Mouse (Mus musculus): ENCODE measurements around the gene Zbed6.
"Not testable (repeated sequence)": the region's sequence is repeated elsewhere in the genome, so short reads cannot be mapped to it uniquely, and the experiment has no call there.

Zbed6 gene

DNA sequence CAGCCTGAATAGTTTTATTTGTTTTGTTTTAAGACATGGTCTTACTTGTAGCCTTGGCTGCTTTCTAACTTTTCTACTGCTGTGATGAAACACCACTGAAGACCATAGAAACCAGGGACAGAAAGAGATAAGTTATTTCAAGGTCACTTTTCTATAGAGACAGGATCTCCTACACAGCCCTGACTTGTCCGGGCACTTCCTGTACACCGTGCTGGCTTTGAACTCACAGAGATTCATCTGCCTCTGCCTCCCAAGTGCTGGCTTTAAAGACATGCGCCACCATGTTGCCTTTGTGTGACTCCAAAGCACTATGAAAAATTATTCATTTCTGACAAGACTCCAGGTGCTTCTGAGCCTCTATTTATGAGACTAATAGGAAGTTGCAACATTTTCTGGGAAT lies 10.6 kb upstream of the Zbed6 start:
- H3K27me3 ChIP-seq (ENCODE audit: control insufficient read depth, insufficient read depth, low read length, poor library complexity, severe bottlenecking): no peaks in the 10 kb centered on the region
- no peaks in the 10 kb centered on the region for H3K36me3 ChIP-seq (ENCODE audit: control insufficient read depth, insufficient read depth, low read length, poor library complexity, severe bottlenecking)
- DNase-seq (ENCODE audit: low read depth, low spot score): no peak

GRCm38 (mm10) chr1:133670776-133671175 lies 10.1 kb upstream of the Zbed6 start:
- Histone ChIP-seq H3K27me3 (ENCODE audit: control insufficient read depth, insufficient read depth, low read length, poor library complexity, severe bottlenecking) (no peaks in the 10 kb centered on the region), H3K36me3 (ENCODE audit: control insufficient read depth, insufficient read depth, low read length, poor library complexity, severe bottlenecking) (no peaks in the 10 kb centered on the region)
- no peak for DNase-seq (ENCODE audit: low read depth, low spot score)

DNA sequence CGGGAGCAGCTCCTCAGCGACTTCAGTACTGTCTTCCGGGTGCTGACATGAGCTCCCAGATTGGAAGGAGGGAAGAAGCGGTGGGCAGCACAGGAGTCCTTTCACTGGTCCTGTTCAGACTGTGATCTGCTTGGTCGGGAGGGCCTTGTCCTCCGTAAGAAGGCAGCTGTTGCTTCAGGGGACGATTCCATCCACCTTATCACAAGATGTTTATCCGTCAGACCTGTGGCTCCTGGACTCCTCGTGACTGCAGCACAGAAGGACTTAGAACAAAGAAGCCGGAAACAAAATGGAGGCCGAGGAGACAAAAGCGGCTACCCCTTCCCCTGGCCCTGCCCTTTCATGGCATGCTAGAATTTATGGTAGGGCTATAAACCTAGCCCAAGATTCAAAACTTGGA lies 9.5 kb upstream of the Zbed6 start:
- Histone ChIP-seq H3K27me3 (ENCODE audit: control insufficient read depth, insufficient read depth, low read length, poor library complexity, severe bottlenecking) (no peaks in the 10 kb centered on the region), H3K36me3 (ENCODE audit: control insufficient read depth, insufficient read depth, low read length, poor library complexity, severe bottlenecking) (no peaks in the 10 kb centered on the region)
- DNase-seq (ENCODE audit: low read depth, low spot score): no peak

DNA sequence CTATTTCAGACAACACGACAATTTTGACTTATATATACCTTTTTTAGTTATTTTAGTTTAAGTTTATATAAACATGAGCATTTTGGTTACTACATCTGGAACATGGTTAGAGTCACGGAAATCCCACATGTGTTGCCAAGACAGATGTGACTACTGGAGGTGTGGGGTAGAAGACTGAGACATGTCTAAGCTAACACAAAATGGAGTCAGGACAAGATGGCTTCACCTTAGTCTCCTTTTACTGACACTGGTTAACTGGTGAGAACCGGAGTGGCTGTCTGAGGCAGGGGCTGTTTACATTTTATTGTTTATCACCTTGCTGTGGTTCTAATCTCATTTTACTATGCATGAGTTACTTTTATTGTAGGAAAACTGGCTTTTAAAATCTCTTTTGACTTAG lies 7.9 kb upstream of the Zbed6 start:
- DNase-seq (ENCODE audit: low read depth, low spot score): no peak
- no peaks in the 10 kb centered on the region for H3K36me3 ChIP-seq (ENCODE audit: control insufficient read depth, insufficient read depth, low read length, poor library complexity, severe bottlenecking)
- H3K27me3 ChIP-seq (ENCODE audit: control insufficient read depth, insufficient read depth, low read length, poor library complexity, severe bottlenecking): no peaks in the 10 kb centered on the region

DNA sequence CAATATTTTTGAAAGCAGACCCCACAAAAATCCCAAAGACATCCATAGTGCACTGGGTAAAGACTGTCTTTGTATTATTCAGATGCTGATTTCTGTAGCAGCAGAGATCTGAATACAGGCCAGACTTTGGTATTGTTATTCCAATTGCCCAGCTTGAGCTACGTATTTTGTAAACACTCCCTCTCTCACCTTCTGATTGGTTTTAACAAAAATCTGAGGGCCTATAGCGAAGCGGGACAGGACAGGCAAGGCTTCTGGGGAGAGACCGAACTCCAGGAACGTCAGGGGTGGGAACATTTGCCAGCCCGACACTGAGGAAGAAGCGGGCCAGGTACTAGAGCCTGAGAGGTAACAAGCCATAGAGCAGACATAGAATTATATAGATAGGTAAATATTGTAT lies 7.0 kb upstream of the Zbed6 start:
- Histone ChIP-seq H3K27me3 (ENCODE audit: control insufficient read depth, insufficient read depth, low read length, poor library complexity, severe bottlenecking) (no peaks in the 10 kb centered on the region), H3K36me3 (ENCODE audit: control insufficient read depth, insufficient read depth, low read length, poor library complexity, severe bottlenecking) (no peaks in the 10 kb centered on the region)
- DNase-seq (ENCODE audit: low read depth, low spot score): no peak

GRCm38 (mm10) chr1:133665713-133666112 lies 5.0 kb upstream of the Zbed6 start:
- not testable (repeated sequence) for H3K27me3 ChIP-seq (ENCODE audit: control insufficient read depth, insufficient read depth, low read length, poor library complexity, severe bottlenecking)

GRCm38 (mm10) chr1:133664203-133664970 lies 3.7 kb upstream of the Zbed6 start:
- no peak for DNase-seq (ENCODE audit: low read depth, low spot score)
- no peaks in the 10 kb centered on the region for H3K36me3 ChIP-seq (ENCODE audit: control insufficient read depth, insufficient read depth, low read length, poor library complexity, severe bottlenecking)
- H3K27me3 ChIP-seq (ENCODE audit: control insufficient read depth, insufficient read depth, low read length, poor library complexity, severe bottlenecking): no peaks in the 10 kb centered on the region

More at GRCm38 (mm10) chr1:133665713-133666112, 5.0 kb upstream of the Zbed6 start:
- not testable (repeated sequence) for H3K36me3 ChIP-seq (ENCODE audit: control insufficient read depth, insufficient read depth, low read length, poor library complexity, severe bottlenecking); DNase-seq (ENCODE audit: low read depth, low spot score)

DNA sequence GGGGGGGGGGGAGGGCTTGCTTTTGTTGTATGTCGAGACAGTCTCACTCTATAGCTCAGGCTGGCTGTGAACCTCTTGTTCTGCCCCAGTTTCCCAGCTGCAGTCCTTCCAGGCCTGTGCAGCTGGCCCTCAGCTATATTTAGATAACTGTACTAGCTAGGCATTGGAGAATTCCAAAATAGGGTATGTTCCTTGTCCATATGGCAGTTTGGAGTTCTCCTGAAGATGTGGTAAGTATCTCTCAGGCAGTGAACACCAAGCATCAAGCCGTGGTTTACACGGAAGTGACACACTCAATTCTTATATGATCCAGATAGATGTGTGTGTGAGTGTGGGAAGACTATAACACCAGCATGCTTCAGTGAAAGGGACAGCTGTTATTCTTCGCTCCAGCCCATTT lies 2.7 kb upstream of the Zbed6 start:
- no peak for DNase-seq (ENCODE audit: low read depth, low spot score)
- no peaks in the 10 kb centered on the region for H3K36me3 ChIP-seq (ENCODE audit: control insufficient read depth, insufficient read depth, low read length, poor library complexity, severe bottlenecking)

DNA sequence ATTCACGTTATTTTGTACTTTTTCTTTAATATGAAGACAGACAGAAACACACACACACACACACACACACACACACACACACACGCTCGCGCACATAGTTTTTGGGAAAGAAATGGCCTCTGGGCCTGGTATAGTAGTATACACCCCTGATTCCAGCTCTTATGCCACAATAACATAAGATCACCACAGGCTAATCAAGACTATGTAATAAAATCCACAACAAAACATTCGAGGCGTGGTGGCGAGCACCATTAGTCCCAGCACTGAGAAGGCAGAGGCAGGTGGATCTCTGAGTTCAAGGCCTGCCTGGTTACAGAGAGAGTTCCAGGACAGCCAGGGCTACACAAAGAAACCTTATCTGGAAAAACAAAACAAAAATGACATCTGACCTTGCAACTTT lies 2.3 kb upstream of the Zbed6 start:
- no peaks in the 10 kb centered on the region for H3K27me3 ChIP-seq (ENCODE audit: control insufficient read depth, insufficient read depth, low read length, poor library complexity, severe bottlenecking)
- no peak for DNase-seq (ENCODE audit: low read depth, low spot score)
- H3K36me3 ChIP-seq (ENCODE audit: control insufficient read depth, insufficient read depth, low read length, poor library complexity, severe bottlenecking): no peaks in the 10 kb centered on the region

More for the DNA sequence above, 2.7 kb upstream of the Zbed6 start:
- H3K27me3 ChIP-seq (ENCODE audit: control insufficient read depth, insufficient read depth, low read length, poor library complexity, severe bottlenecking): no peaks in the 10 kb centered on the region

DNA sequence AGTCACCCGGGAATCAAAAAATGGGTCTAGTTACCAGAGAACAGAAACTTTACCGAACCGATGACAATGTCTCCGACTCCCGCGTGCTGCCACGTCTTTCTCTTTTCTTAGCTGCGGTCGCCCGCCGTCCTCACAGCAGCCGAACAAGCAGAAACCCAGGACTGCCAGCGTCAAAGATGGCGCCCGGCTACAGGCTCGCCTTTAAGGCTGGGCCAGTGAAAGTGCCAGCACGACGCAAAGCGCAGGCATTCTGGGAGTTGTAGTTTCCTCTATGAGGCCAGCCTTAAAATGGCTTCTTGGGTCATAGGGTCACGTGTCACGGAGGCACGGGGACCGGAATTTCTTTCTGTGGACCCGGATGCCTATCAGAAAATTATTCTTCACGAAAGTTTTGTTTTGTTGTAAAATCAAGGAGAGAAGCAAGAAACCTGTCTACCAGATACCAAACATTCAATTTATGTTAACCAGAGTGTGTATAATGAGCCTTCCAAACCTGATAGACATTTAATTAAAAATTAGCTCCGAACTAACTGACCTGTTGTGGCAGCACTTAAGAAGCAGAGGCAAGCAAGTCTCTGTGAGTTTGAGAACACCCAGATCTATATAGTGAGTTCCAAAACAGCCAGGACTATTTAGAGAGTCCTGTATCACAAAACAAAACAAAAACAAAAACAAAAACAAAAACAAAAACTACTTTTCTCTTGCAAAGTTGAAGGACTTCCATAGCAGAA lies 683 bp upstream of the Zbed6 start, which contains the start of gene Gm38394:
TSS of gene Gm38394 (minus strand) at position 116 of the 731 bp plus-strand sequence.
- H3K27me3 ChIP-seq (ENCODE audit: control insufficient read depth, insufficient read depth, low read length, poor library complexity, severe bottlenecking): no peaks in the 10 kb centered on the region
- no peaks in the 10 kb centered on the region for H3K36me3 ChIP-seq (ENCODE audit: control insufficient read depth, insufficient read depth, low read length, poor library complexity, severe bottlenecking)
- DNase-seq (ENCODE audit: low read depth, low spot score): peak; percentile 96

DNA sequence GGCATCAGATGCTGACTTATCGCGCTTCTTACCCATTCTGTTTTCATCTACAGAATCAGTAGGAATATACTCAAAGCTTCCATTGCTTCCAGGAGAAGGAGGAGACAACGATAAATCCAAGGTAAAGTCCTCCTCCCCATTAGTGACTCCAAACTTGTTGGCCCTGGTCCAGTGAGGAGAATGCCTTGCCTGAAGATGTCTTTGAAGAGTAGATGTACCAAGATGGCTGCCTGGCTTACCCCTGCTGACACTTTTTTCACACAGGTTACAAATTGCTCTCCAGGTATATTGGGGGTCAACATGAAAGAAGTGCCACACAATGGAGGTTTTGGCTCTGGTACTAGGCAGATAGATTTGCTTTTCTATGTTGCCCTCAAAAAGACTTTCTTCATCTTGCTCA lies 1.8 kb downstream of the Zbed6 start:
- no peak for DNase-seq (ENCODE audit: low read depth, low spot score)
- no peaks in the 10 kb centered on the region for H3K36me3 ChIP-seq (ENCODE audit: control insufficient read depth, insufficient read depth, low read length, poor library complexity, severe bottlenecking)
- no peaks in the 10 kb centered on the region for H3K27me3 ChIP-seq (ENCODE audit: control insufficient read depth, insufficient read depth, low read length, poor library complexity, severe bottlenecking)

DNA sequence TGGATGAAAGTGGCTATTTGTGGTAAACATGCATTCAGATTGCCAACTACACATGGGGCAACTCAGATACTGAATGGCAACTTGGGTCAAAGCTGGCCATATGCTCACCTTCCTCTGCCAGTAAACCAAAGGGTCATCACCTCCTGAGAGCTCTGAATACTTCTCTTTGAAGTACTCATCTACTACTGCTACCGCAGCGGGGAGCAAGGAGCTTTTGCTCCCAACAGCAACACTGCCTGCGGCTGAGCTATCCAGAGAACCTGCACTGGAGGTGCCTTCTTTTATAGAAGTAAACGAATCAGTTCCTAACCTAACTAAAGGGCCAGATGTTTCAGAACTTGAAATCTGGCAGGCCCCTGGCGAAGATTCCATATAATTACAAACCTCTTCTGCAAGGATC lies 3.9 kb downstream of the Zbed6 start:
- Histone ChIP-seq H3K36me3 (ENCODE audit: control insufficient read depth, insufficient read depth, low read length, poor library complexity, severe bottlenecking) (no peaks in the 10 kb centered on the region), H3K27me3 (ENCODE audit: control insufficient read depth, insufficient read depth, low read length, poor library complexity, severe bottlenecking) (no peaks in the 10 kb centered on the region)
- no peak for DNase-seq (ENCODE audit: low read depth, low spot score)

DNA sequence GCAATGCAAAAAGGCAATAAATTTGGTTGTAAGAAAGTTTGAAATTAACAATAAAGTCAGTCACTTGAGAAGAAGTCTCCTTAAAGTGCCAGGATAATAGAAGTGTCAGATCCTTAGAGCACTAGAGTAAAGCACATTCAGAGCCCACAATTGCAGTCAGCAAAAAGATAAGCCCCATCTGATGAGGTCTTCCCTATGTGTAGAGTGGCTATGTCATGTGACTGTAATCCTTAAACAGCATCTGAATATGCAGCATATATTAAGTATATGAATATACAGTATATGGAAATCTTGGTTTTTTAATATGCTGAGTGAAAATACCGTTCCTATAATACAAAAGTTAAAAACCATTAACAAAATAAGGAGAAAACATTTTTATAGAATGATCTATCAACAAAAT lies 7.7 kb downstream of the Zbed6 start:
- H3K36me3 ChIP-seq (ENCODE audit: control insufficient read depth, insufficient read depth, low read length, poor library complexity, severe bottlenecking): peaks cover 2% of the 10 kb centered on the region; the same call in 1 of the 2 replicates
- DNase-seq (ENCODE audit: low read depth, low spot score): no peak

DNA sequence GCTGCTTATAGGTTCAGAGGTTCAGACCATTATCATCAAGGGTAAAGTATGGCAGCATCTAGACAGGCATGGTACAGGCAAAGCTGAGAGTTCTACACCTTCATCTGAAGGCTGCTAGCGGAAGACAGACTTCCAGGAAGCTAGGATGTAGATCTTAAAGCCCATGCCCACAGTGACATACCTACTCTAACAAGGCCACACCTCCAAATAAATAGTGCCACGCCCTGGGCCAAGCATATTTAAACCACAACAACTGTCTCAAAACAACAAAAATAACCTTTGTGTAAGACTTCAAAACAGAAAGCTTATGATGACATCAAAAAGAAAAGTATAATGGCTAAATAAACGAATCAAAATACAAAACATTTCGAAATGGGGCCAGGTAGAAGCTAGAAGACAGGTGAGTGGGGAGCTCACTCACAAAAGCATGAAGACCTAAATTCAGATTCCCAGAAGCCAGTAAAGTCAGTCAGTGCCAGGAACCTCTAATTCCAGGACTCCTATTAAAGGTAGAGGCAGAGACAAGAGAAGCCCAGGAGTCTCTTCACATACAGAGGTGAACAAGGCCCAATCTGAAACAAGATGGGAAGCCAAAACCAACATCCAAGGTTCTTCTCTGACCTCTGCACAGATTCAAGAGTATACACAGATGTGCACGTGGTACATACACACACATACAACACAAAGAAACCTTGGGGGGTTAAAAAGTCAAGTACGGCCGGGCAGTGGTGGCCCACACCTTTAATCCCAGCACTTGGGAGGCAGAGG lies 10.2 kb downstream of the Zbed6 start:
- peaks cover 4% of the 10 kb centered on the region for H3K36me3 ChIP-seq (ENCODE audit: control insufficient read depth, insufficient read depth, low read length, poor library complexity, severe bottlenecking)
- no peak for DNase-seq (ENCODE audit: low read depth, low spot score)
- no peaks in the 10 kb centered on the region for H3K27me3 ChIP-seq (ENCODE audit: control insufficient read depth, insufficient read depth, low read length, poor library complexity, severe bottlenecking)

More for the DNA sequence above, 7.7 kb downstream of the Zbed6 start:
- H3K27me3 ChIP-seq (ENCODE audit: control insufficient read depth, insufficient read depth, low read length, poor library complexity, severe bottlenecking): no peaks in the 10 kb centered on the region

GRCm38 (mm10) chr1:133645652-133646051 lies 15.0 kb downstream of the Zbed6 start:
- Histone ChIP-seq H3K36me3 (ENCODE audit: control insufficient read depth, insufficient read depth, low read length, poor library complexity, severe bottlenecking) (peaks cover 6% of the 10 kb centered on the region), H3K27me3 (ENCODE audit: control insufficient read depth, insufficient read depth, low read length, poor library complexity, severe bottlenecking) (no peaks in the 10 kb centered on the region)
- no peak for DNase-seq (ENCODE audit: low read depth, low spot score)

Measured in splenic B cell, adult 2 months (primary cell).